Mouse (Mus musculus): ENCODE data around the gene Tut1.

GRCm38 (mm10) chr19:8921741-8922140, 31.9 kb upstream of the Tut1 start:
- TF ChIP-seq ZC3H11A (IDR thresholded peaks at IDR 0.05; ENCODE audit: borderline replicate concordance, low read depth, low read length) (no peak), HCFC1 (IDR thresholded peaks at IDR 0.05; ENCODE audit: borderline replicate concordance, insufficient read depth, low read length) (no peak), MAFK (IDR thresholded peaks at IDR 0.05; ENCODE audit: insufficient read depth, low read depth, low read length) (no peak), CHD2 (IDR thresholded peaks at IDR 0.05; ENCODE audit: low read depth, low read length) (no peak)
